Mouse (Mus musculus): ENCODE results near the gene Plcxd2. TPM values are rescaled to one million over a fixed set of nuclear protein-coding genes. Genes with fewer than 3 reads are reported as not detected.
A peak's percentile ranks its signal among the peaks of the same experiment; 100 is the strongest.

Gene Plcxd2
- polyA plus RNA-seq, 1 experiment from 2014 or later: 2.2 TPM

- Histone ChIP-seq H3K27ac (replicated peaks) (no peak overlapping the region), H3K36me3 (replicated peaks) (no peaks in the 10 kb centered on the region), H3K27me3 (replicated peaks; ENCODE audit: low read depth, poor library complexity, severe bottlenecking) (no peaks in the 10 kb centered on the region), H3K4me1 (0 out of 2 replicates have a peak, but pooled peaks cover 6% of the 10 kb centered on the region), H3K4me3 (no peak overlapping the region), H3K9me3 (no peaks in the 10 kb centered on the region)
- 60% methylated on average over 9 of the region's 9 CpGs for WGBS
- DNase-seq (ENCODE audit: low spot score): no peak
Observed at GRCm38 (mm10) chr16:45973959-45974686, 35.9 kb downstream of the Plcxd2 start.

GRCm38 (mm10) chr16:45970187-45970586, 39.8 kb downstream of the Plcxd2 start:
- no peak for DNase-seq (ENCODE audit: low spot score)
- 0 out of 2 replicates have a peak, but pooled peaks cover 6% of the 10 kb centered on the region for H3K4me1 ChIP-seq
- no peaks in the 10 kb centered on the region for H3K36me3 ChIP-seq (replicated peaks)
- 88% methylated on average over 2 of the region's 2 CpGs for WGBS
- H3K9me3 ChIP-seq: no peaks in the 10 kb centered on the region
- H3K27ac ChIP-seq (replicated peaks): no peak overlapping the region
- H3K4me3 ChIP-seq: no peak overlapping the region
- H3K27me3 ChIP-seq (replicated peaks; ENCODE audit: low read depth, poor library complexity, severe bottlenecking): no peaks in the 10 kb centered on the region

- Histone ChIP-seq H3K9me3 (no peaks in the 10 kb centered on the region), H3K4me3 (no peak overlapping the region), H3K4me1 (0 out of 2 replicates have a peak, but pooled peaks cover under 1% of the 10 kb centered on the region), H3K27ac (replicated peaks) (no peak overlapping the region), H3K36me3 (replicated peaks) (no peaks in the 10 kb centered on the region), H3K27me3 (replicated peaks; ENCODE audit: low read depth, poor library complexity, severe bottlenecking) (no peaks in the 10 kb centered on the region)
- WGBS: 82% methylated on average over 5 of the region's 5 CpGs
- DNase-seq (ENCODE audit: low spot score): no peak
Observed at GRCm38 (mm10) chr16:45968716-45969115, 41.3 kb downstream of the Plcxd2 start.

GRCm38 (mm10) chr16:45967471-45967870, 42.5 kb downstream of the Plcxd2 start:
- Histone ChIP-seq H3K4me1 (peaks cover 10% of the 10 kb centered on the region), H3K36me3 (replicated peaks) (no peaks in the 10 kb centered on the region), H3K4me3 (no peak overlapping the region), H3K9me3 (no peaks in the 10 kb centered on the region), H3K27me3 (replicated peaks; ENCODE audit: low read depth, poor library complexity, severe bottlenecking) (no peaks in the 10 kb centered on the region), H3K27ac (replicated peaks) (0 out of 2 replicates have a peak overlapping the region, but pooled peaks have one; percentile 10)
- DNase-seq (ENCODE audit: low spot score): peak; percentile 86
- 17% methylated on average over 7 of the region's 7 CpGs for WGBS

- H3K27ac ChIP-seq (replicated peaks): no peak overlapping the region
- H3K27me3 ChIP-seq (replicated peaks; ENCODE audit: low read depth, poor library complexity, severe bottlenecking): no peaks in the 10 kb centered on the region
- H3K4me3 ChIP-seq: no peak overlapping the region
- 86% methylated on average over 5 of the region's 5 CpGs for WGBS
- no peaks in the 10 kb centered on the region for H3K9me3 ChIP-seq
- DNase-seq (ENCODE audit: low spot score): no peak
- no peaks in the 10 kb centered on the region for H3K36me3 ChIP-seq (replicated peaks)
- peaks cover 13% of the 10 kb centered on the region for H3K4me1 ChIP-seq
Observed at GRCm38 (mm10) chr16:45966604-45967003, 43.4 kb downstream of the Plcxd2 start.

GRCm38 (mm10) chr16:45964777-45965176, 45.2 kb downstream of the Plcxd2 start:
- 94% methylated on average over 6 of the region's 6 CpGs for WGBS

GRCm38 (mm10) chr16:45963837-45964236, 46.2 kb downstream of the Plcxd2 start:
- no peaks in the 10 kb centered on the region for H3K9me3 ChIP-seq
- H3K4me3 ChIP-seq: no peak overlapping the region
- 88% methylated on average over 8 of the region's 8 CpGs for WGBS
- H3K27me3 ChIP-seq (replicated peaks; ENCODE audit: low read depth, poor library complexity, severe bottlenecking): no peaks in the 10 kb centered on the region
- no peak for DNase-seq (ENCODE audit: low spot score)
- peaks cover 13% of the 10 kb centered on the region for H3K4me1 ChIP-seq
- no peak overlapping the region for H3K27ac ChIP-seq (replicated peaks)
- no peaks in the 10 kb centered on the region for H3K36me3 ChIP-seq (replicated peaks)

More at GRCm38 (mm10) chr16:45964777-45965176, 45.2 kb downstream of the Plcxd2 start:
- no peak for DNase-seq (ENCODE audit: low spot score)
- peaks cover 13% of the 10 kb centered on the region for H3K4me1 ChIP-seq
- no peak overlapping the region for H3K4me3 ChIP-seq
- no peaks in the 10 kb centered on the region for H3K9me3 ChIP-seq
- no peak overlapping the region for H3K27ac ChIP-seq (replicated peaks)
- H3K36me3 ChIP-seq (replicated peaks): no peaks in the 10 kb centered on the region
- no peaks in the 10 kb centered on the region for H3K27me3 ChIP-seq (replicated peaks; ENCODE audit: low read depth, poor library complexity, severe bottlenecking)

GRCm38 (mm10) chr16:45963088-45963487, 46.9 kb downstream of the Plcxd2 start:
- H3K4me3 ChIP-seq: no peak overlapping the region
- 33% methylated on average over 5 of the region's 5 CpGs for WGBS
- H3K27me3 ChIP-seq (replicated peaks; ENCODE audit: low read depth, poor library complexity, severe bottlenecking): no peaks in the 10 kb centered on the region
- no peaks in the 10 kb centered on the region for H3K36me3 ChIP-seq (replicated peaks)
- H3K4me1 ChIP-seq: peaks cover 13% of the 10 kb centered on the region
- peak; percentile 51 for DNase-seq (ENCODE audit: low spot score)
- no peak overlapping the region for H3K27ac ChIP-seq (replicated peaks)
- no peaks in the 10 kb centered on the region for H3K9me3 ChIP-seq

GRCm38 (mm10) chr16:45960978-45961377, 49.0 kb downstream of the Plcxd2 start:
- H3K27ac ChIP-seq (replicated peaks): no peak overlapping the region
- H3K9me3 ChIP-seq: no peaks in the 10 kb centered on the region
- H3K4me3 ChIP-seq: no peak overlapping the region
- H3K27me3 ChIP-seq (replicated peaks; ENCODE audit: low read depth, poor library complexity, severe bottlenecking): no peaks in the 10 kb centered on the region
- H3K36me3 ChIP-seq (replicated peaks): no peaks in the 10 kb centered on the region
- DNase-seq (ENCODE audit: low spot score): no peak
- WGBS: 84% methylated on average over 3 of the region's 3 CpGs
- peaks cover 16% of the 10 kb centered on the region for H3K4me1 ChIP-seq

GRCm38 (mm10) chr16:45956390-45956950, 53.5 kb downstream of the Plcxd2 start:
- Histone ChIP-seq H3K4me3 (no peak overlapping the region), H3K36me3 (replicated peaks) (no peaks in the 10 kb centered on the region), H3K27ac (replicated peaks) (no peak overlapping the region), H3K4me1 (0 out of 2 replicates have a peak, but pooled peaks cover 3% of the 10 kb centered on the region), H3K27me3 (replicated peaks; ENCODE audit: low read depth, poor library complexity, severe bottlenecking) (no peaks in the 10 kb centered on the region), H3K9me3 (no peaks in the 10 kb centered on the region)
- no peak for DNase-seq (ENCODE audit: low spot score)
- WGBS: 60% methylated on average over 4 of the region's 4 CpGs

- WGBS: 84% methylated on average over 4 of the region's 4 CpGs
- H3K27ac ChIP-seq (replicated peaks): no peak within 1 kb of the TSS
- no peaks in the 10 kb centered on the region for H3K9me3 ChIP-seq
- no peak for DNase-seq (ENCODE audit: low spot score)
- 0 out of 2 replicates have a peak, but pooled peaks cover 3% of the 10 kb centered on the region for H3K4me1 ChIP-seq
- H3K36me3 ChIP-seq (replicated peaks): no peaks in the 10 kb centered on the region
- no peaks in the 10 kb centered on the region for H3K27me3 ChIP-seq (replicated peaks; ENCODE audit: low read depth, poor library complexity, severe bottlenecking)
- H3K4me3 ChIP-seq: no peak within 1 kb of the TSS
Observed at GRCm38 (mm10) chr16:45953394-45953793, 56.6 kb downstream of the Plcxd2 start, which contains the start of gene Phldb2. Gene Phldb2 (minus strand): TSS chr16:45953598.

- WGBS: 65% methylated on average over 5 of the region's 5 CpGs
- Histone ChIP-seq H3K4me1 (0 out of 2 replicates have a peak, but pooled peaks cover 3% of the 10 kb centered on the region), H3K27me3 (replicated peaks; ENCODE audit: low read depth, poor library complexity, severe bottlenecking) (no peaks in the 10 kb centered on the region), H3K27ac (replicated peaks) (no peak overlapping the region), H3K9me3 (no peaks in the 10 kb centered on the region), H3K4me3 (no peak overlapping the region), H3K36me3 (replicated peaks) (no peaks in the 10 kb centered on the region)
- DNase-seq (ENCODE audit: low spot score): no peak
Observed at GRCm38 (mm10) chr16:45952501-45952900, 57.5 kb downstream of the Plcxd2 start.

- H3K27me3 ChIP-seq (replicated peaks; ENCODE audit: low read depth, poor library complexity, severe bottlenecking): no peaks in the 10 kb centered on the region
- no peak overlapping the region for H3K27ac ChIP-seq (replicated peaks)
- H3K36me3 ChIP-seq (replicated peaks): no peaks in the 10 kb centered on the region
- 0 out of 2 replicates have a peak, but pooled peaks cover 3% of the 10 kb centered on the region for H3K4me1 ChIP-seq
- DNase-seq (ENCODE audit: low spot score): no peak
- no peak overlapping the region for H3K4me3 ChIP-seq
- H3K9me3 ChIP-seq: no peaks in the 10 kb centered on the region
- WGBS: 90% methylated on average over 2 of the region's 2 CpGs
Observed at GRCm38 (mm10) chr16:45952035-45952434, 58.0 kb downstream of the Plcxd2 start.
